Mouse (Mus musculus): Measurements from ENCODE around the gene Sema4b.
A peak's percentile ranks its signal among the peaks of the same experiment; 100 is the strongest.

Gene Sema4b

GRCm38 (mm10) chr7:80261372-80261990, 74.8 kb downstream of the Sema4b start:
- no peak for DNase-seq (ENCODE audit: extremely low spot score, low read depth, low spot score)

- no peak for DNase-seq (ENCODE audit: extremely low spot score, low read depth, low spot score)
These were observed 78.0 kb downstream of the Sema4b start for GRCm38 (mm10) chr7:80264606-80265005.

GRCm38 (mm10) chr7:80267764-80268163, 81.1 kb downstream of the Sema4b start:
- DNase-seq (ENCODE audit: extremely low spot score, low read depth, low spot score), result no peak

GRCm38 (mm10) chr7:80268897-80269750, 82.5 kb downstream of the Sema4b start, which contains the start of gene Vps33b:
TSS of gene Vps33b (plus strand) at chr7:80269649.
- DNase-seq (ENCODE audit: extremely low spot score, low read depth, low spot score), result peak; percentile 70

GRCm38 (mm10) chr7:80269751-80270255, 83.2 kb downstream of the Sema4b start:
- DNase-seq (ENCODE audit: extremely low spot score, low read depth, low spot score), result no peak

- no peak for DNase-seq (ENCODE audit: extremely low spot score, low read depth, low spot score)
These were observed 86.8 kb downstream of the Sema4b start for GRCm38 (mm10) chr7:80273456-80273855.
